Mouse (Mus musculus): ENCODE measurements around the gene Gse1. TPM values are rescaled to one million over a fixed set of nuclear protein-coding genes. Genes with fewer than 3 reads are reported as not detected.

Gse1 gene
- polyA plus RNA-seq, 1 experiment from 2014 or later: 22.2 TPM

DNA sequence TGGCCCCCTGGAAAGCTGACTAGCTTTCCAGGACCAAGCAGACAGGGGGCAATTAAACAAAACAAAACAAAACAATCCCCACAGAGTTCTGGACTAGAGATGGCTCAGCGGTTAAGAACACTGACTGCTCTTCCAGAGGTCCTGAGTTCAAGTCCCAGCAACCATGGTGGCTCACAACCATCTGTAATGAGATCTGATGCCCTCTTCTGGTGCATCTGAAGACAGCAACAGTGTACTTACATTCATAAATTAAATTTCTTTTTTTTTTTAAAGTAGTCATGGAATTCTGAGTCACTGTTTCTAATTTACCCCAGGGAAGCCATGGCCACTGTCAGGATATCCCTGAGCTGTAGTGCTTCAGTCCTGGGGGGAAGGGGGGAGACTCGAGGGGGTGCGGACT, 386.2 kb downstream of the Gse1 start:
- no peak overlapping the region for H3K27ac ChIP-seq (ENCODE audit: low read depth, low read length)
- H3K9me3 ChIP-seq (ENCODE audit: control insufficient read depth, low read length): no peaks in the 10 kb centered on the region
- WGBS: 93% methylated on average over 3 of the region's 3 CpGs
- H3K4me1 ChIP-seq (replicated peaks; ENCODE audit: control insufficient read depth, insufficient read depth, low read length): peaks cover 8% of the 10 kb centered on the region; the same call in 1 of the 2 replicates
- no peaks in the 10 kb centered on the region for H3K36me3 ChIP-seq (ENCODE audit: control insufficient read depth, insufficient read depth, low read length)
- DNase-seq (ENCODE audit: low spot score): no peak
- no peak overlapping the region for H3K4me3 ChIP-seq (ENCODE audit: low read depth, low read length)
- no peaks in the 10 kb centered on the region for H3K27me3 ChIP-seq (ENCODE audit: control insufficient read depth, insufficient read depth, low read length)
- no peak overlapping the region for H3K4me2 ChIP-seq (ENCODE audit: low read depth, low read length, severe bottlenecking)
- H3K9ac ChIP-seq (ENCODE audit: low read length): no peak overlapping the region
- no peak for ATAC-seq (replicated peaks; ENCODE audit: low FRiP score)

DNA sequence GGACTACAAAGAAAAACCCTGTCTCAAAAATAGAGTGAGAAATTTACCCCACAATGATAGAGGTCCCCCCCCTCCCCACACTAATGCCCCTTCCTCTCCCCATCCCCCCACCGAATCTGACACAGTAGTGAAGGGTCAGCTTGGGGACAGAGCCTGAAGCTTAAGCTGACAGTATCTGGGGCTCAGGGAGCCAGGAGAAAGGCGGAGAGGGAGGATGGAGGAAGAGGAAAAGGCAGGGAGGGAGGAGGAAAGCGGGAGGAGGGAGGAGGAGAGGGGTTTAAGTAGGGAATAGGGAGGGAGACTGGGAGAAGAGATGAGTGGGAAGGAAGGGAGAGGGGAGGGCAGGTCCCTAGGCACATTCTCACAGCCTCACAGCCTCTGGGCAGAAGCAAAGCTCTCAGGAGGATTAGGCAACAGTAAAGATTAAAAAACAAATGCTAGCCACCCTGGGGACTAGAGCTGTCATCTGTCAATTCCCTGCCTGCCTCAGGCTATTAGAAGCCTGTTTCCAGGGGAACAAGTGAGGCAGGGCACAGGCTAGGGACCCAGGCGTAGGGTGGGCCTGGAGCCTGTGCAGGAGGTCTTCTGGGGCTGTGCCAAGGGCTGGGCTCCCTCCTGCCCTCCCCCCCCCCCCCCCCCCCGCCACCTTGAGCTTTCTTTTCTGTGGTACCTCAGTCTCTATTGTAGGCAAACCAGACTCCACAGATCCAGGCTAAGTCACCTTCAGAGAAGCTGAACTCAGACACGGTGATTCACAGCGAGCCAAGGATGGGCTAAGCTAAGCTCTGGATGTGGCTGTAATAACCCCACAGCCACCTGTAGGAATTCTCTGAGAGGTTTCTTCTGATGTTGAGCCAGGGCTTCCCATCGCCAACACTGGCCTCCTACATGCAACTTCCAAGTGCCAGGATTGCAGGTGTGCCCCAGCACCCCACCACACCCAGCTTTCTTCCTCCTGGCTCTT, 388.7 kb downstream of the Gse1 start:
- no peak overlapping the region for H3K4me3 ChIP-seq (ENCODE audit: low read depth, low read length)
- ATAC-seq (replicated peaks; ENCODE audit: low FRiP score) (peak; percentile 51), DNase-seq (ENCODE audit: low spot score) (no peak)
- no peak overlapping the region for H3K4me2 ChIP-seq (ENCODE audit: low read depth, low read length, severe bottlenecking)
- H3K4me1 ChIP-seq (replicated peaks; ENCODE audit: control insufficient read depth, insufficient read depth, low read length): peaks cover 8% of the 10 kb centered on the region; the same call in 1 of the 2 replicates
- peak overlapping the region; percentile 41 for H3K27ac ChIP-seq (ENCODE audit: low read depth, low read length)
- H3K36me3 ChIP-seq (ENCODE audit: control insufficient read depth, insufficient read depth, low read length): no peaks in the 10 kb centered on the region
- 0 out of 2 replicates have a peak overlapping the region, but pooled peaks have one; percentile 23 for H3K9ac ChIP-seq (ENCODE audit: low read length)
- 12% methylated on average over 7 of the region's 8 CpGs for WGBS
- H3K9me3 ChIP-seq (ENCODE audit: control insufficient read depth, low read length): no peaks in the 10 kb centered on the region
- no peaks in the 10 kb centered on the region for H3K27me3 ChIP-seq (ENCODE audit: control insufficient read depth, insufficient read depth, low read length)

DNA sequence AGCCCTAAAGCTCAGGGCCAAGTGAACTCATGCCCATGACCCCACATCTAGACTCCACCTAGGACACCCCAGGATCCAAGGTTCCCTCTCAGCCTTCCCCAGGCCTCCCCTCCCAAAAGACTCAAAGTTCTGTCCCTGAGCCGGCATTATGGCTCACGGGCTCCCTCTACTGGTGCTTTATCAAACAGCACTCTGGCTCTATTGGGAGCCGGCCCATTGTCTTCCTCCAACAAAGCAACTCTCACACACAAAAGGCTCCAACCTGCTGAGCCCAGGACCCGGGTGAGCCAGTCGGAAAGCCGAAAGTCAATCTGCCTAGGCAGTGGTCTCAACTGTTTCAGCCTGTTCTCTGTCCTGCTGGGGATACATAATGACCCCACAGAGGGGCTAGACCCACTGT, 389.9 kb downstream of the Gse1 start:
- peaks cover 8% of the 10 kb centered on the region; the same call in 1 of the 2 replicates for H3K4me1 ChIP-seq (replicated peaks; ENCODE audit: control insufficient read depth, insufficient read depth, low read length)
- H3K9me3 ChIP-seq (ENCODE audit: control insufficient read depth, low read length): no peaks in the 10 kb centered on the region
- H3K27me3 ChIP-seq (ENCODE audit: control insufficient read depth, insufficient read depth, low read length): no peaks in the 10 kb centered on the region
- 0 out of 2 replicates have a peak overlapping the region, but pooled peaks have one; percentile 5 for H3K4me2 ChIP-seq (ENCODE audit: low read depth, low read length, severe bottlenecking)
- H3K4me3 ChIP-seq (ENCODE audit: low read depth, low read length): no peak overlapping the region
- no peaks in the 10 kb centered on the region for H3K36me3 ChIP-seq (ENCODE audit: control insufficient read depth, insufficient read depth, low read length)
- peak; percentile 48 for ATAC-seq (replicated peaks; ENCODE audit: low FRiP score)
- H3K27ac ChIP-seq (ENCODE audit: low read depth, low read length): no peak overlapping the region
- WGBS: under 1% methylated on average over 6 of the region's 6 CpGs
- DNase-seq (ENCODE audit: low spot score): peak; percentile 91
- 0 out of 2 replicates have a peak overlapping the region, but pooled peaks have one; percentile 24 for H3K9ac ChIP-seq (ENCODE audit: low read length)

DNA sequence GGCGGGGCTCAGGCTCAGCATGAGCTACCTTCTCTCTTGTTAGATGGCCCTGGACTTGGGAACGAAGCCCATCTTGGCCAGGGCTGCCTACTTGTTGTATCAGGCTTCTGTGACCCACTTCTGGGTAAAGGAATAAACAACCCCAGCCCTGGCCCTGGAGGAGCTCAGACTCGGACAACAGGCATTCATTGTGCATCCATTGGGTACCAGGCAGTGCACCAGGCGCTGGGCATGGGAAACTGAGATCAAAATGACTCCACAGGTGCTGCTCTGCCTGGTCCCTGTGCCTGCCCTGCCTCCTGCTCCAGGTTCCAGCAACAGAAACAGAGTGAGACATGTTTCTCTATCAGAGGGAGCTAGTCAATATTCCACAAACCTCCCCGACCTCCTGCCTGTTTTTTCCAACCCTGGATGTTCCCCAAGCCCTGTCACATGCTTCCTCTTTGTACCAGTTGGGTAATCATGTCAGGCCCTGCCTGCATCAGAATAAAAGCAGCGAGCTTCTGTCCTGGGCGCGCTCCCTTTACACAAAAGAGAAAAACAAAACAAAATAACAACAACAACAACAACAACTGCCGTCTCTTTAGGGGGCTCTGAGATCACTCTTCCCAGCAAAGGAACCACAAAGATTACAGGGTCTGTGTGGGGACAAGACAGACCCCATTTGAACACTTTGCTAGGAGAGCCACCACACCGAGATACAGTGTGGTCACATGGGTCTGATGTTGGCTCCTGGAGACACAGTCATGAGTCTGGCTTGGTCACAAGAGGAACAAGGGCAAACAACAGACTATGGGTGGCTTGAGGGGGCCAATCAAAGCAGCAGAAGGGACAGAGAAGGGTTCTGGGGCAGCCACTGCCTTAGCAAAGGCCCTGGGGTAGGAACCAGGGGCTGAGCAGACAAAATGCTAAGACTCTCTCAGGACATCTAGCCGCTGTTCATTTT, 391.3 kb downstream of the Gse1 start:
- Histone ChIP-seq H3K4me3 (ENCODE audit: low read depth, low read length) (no peak overlapping the region), H3K9ac (ENCODE audit: low read length) (no peak overlapping the region), H3K4me2 (ENCODE audit: low read depth, low read length, severe bottlenecking) (no peak overlapping the region), H3K27me3 (ENCODE audit: control insufficient read depth, insufficient read depth, low read length) (no peaks in the 10 kb centered on the region), H3K36me3 (ENCODE audit: control insufficient read depth, insufficient read depth, low read length) (no peaks in the 10 kb centered on the region), H3K9me3 (ENCODE audit: control insufficient read depth, low read length) (no peaks in the 10 kb centered on the region), H3K4me1 (replicated peaks; ENCODE audit: control insufficient read depth, insufficient read depth, low read length) (peaks cover 8% of the 10 kb centered on the region; the same call in 1 of the 2 replicates), H3K27ac (ENCODE audit: low read depth, low read length) (no peak overlapping the region)
- ATAC-seq (replicated peaks; ENCODE audit: low FRiP score) (no peak), DNase-seq (ENCODE audit: low spot score) (no peak)
- WGBS: 77% methylated on average over 11 of the region's 11 CpGs

DNA sequence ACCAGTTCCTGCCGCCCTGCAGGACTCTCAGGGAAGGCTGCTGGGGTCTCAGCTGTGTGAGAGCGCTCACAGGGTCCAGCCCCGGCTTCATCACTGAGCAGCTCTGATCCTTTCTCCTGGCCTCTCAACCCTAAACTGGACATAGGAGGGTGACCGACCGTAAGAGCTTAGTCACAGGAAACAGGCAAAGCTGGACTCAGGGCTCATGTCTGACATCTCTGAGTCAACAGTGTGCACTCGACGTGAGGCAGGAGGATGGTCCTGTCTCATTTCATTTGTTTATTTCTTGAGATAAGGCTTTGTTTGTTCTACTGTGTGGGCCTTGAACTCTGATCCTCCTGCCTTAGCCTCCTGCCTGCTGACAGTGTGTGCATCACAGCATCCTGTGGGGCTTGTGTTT, 392.2 kb downstream of the Gse1 start:
- DNase-seq (ENCODE audit: low spot score) (no peak), ATAC-seq (replicated peaks; ENCODE audit: low FRiP score) (no peak)
- Histone ChIP-seq H3K4me1 (replicated peaks; ENCODE audit: control insufficient read depth, insufficient read depth, low read length) (peaks cover 8% of the 10 kb centered on the region; the same call in 1 of the 2 replicates), H3K27ac (ENCODE audit: low read depth, low read length) (no peak overlapping the region), H3K9me3 (ENCODE audit: control insufficient read depth, low read length) (no peaks in the 10 kb centered on the region), H3K4me2 (ENCODE audit: low read depth, low read length, severe bottlenecking) (no peak overlapping the region), H3K27me3 (ENCODE audit: control insufficient read depth, insufficient read depth, low read length) (no peaks in the 10 kb centered on the region), H3K9ac (ENCODE audit: low read length) (no peak overlapping the region), H3K36me3 (ENCODE audit: control insufficient read depth, insufficient read depth, low read length) (no peaks in the 10 kb centered on the region), H3K4me3 (ENCODE audit: low read depth, low read length) (no peak overlapping the region)
- 55% methylated on average over 7 of the region's 7 CpGs for WGBS

DNA sequence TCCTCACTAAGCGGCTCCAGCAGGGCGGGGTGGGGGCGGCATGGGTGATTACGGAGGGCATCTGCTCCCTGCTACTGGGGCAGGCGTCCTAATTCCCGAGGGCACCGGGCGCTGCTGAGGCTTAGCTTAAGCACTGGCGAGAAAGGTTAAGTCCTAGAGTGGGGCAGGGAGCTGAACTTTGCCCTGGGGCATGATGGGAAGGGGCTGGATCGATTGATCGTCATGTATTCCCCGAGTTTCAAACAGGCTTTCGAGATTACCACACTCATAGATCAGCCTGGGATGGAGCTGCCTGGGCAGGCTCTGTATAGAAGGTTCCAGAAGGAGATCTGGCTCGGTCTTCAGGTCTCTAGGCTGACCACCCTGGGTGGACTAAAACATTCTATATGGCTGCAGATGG, 393.9 kb downstream of the Gse1 start:
- Histone ChIP-seq H3K4me1 (replicated peaks; ENCODE audit: control insufficient read depth, insufficient read depth, low read length) (peaks cover 3% of the 10 kb centered on the region; the same call in 1 of the 2 replicates), H3K4me2 (ENCODE audit: low read depth, low read length, severe bottlenecking) (no peak overlapping the region), H3K36me3 (ENCODE audit: control insufficient read depth, insufficient read depth, low read length) (no peaks in the 10 kb centered on the region), H3K27ac (ENCODE audit: low read depth, low read length) (no peak overlapping the region), H3K9ac (ENCODE audit: low read length) (no peak overlapping the region), H3K27me3 (ENCODE audit: control insufficient read depth, insufficient read depth, low read length) (no peaks in the 10 kb centered on the region), H3K4me3 (ENCODE audit: low read depth, low read length) (no peak overlapping the region), H3K9me3 (ENCODE audit: control insufficient read depth, low read length) (no peaks in the 10 kb centered on the region)
- DNase-seq (ENCODE audit: low spot score) (no peak), ATAC-seq (replicated peaks; ENCODE audit: low FRiP score) (no peak)
- 68% methylated on average over 14 of the region's 14 CpGs for WGBS

DNA sequence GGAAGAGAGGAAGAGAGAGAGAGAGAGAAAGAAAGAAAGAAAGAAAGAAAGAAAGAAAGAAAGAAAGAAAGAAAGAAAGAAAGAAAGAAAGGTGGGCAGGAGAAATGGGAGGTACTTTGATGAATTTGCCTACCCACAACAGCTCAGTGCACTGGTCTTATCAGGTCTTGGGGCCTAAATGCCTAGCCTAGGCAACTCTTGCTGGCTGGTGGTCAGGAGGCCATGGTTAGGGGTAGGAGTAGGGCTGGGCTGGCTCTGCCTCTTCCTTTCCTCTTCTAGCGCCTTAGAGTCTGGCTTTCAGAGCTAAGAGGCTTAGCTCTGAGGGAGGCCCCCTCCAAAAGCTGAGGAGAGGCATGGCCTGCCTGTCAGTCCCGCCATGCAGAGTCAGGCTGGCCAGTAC, 395.4 kb downstream of the Gse1 start:
- no peak overlapping the region for H3K4me2 ChIP-seq (ENCODE audit: low read depth, low read length, severe bottlenecking)
- no peaks in the 10 kb centered on the region for H3K27me3 ChIP-seq (ENCODE audit: control insufficient read depth, insufficient read depth, low read length)
- WGBS: 11% methylated on average over 2 of the region's 2 CpGs
- no peak overlapping the region for H3K4me3 ChIP-seq (ENCODE audit: low read depth, low read length)
- DNase-seq (ENCODE audit: low spot score) (no peak), ATAC-seq (replicated peaks; ENCODE audit: low FRiP score) (no peak)
- H3K36me3 ChIP-seq (ENCODE audit: control insufficient read depth, insufficient read depth, low read length): no peaks in the 10 kb centered on the region
- H3K9me3 ChIP-seq (ENCODE audit: control insufficient read depth, low read length): no peaks in the 10 kb centered on the region
- H3K27ac ChIP-seq (ENCODE audit: low read depth, low read length): no peak overlapping the region
- peaks cover 2% of the 10 kb centered on the region; the same call in 1 of the 2 replicates for H3K4me1 ChIP-seq (replicated peaks; ENCODE audit: control insufficient read depth, insufficient read depth, low read length)
- no peak overlapping the region for H3K9ac ChIP-seq (ENCODE audit: low read length)

DNA sequence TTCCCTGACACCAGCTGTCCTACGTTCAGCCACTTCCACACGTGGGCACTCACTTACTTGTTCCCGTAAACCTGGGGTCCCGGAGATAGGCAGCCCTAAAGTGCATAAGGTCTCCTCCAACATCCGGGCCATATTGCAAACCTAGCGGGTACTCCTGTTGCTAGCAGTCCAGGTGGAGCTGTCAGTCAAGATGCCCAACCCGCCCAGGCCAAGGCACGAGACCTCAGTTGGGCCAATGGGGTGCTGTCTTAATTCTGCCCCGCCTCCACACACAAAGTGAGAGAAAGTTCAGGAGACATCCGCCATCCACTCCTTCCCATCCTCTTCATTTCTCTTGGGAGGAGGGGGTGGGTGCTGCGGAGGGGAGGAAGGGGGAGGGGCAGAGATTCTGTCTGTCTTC, 398.2 kb downstream of the Gse1 start:
- no peaks in the 10 kb centered on the region for H3K36me3 ChIP-seq (ENCODE audit: control insufficient read depth, insufficient read depth, low read length)
- H3K4me1 ChIP-seq (replicated peaks; ENCODE audit: control insufficient read depth, insufficient read depth, low read length): no peaks in the 10 kb centered on the region
- no peak overlapping the region for H3K9ac ChIP-seq (ENCODE audit: low read length)
- WGBS: 66% methylated on average over 11 of the region's 11 CpGs
- H3K9me3 ChIP-seq (ENCODE audit: control insufficient read depth, low read length): no peaks in the 10 kb centered on the region
- H3K27me3 ChIP-seq (ENCODE audit: control insufficient read depth, insufficient read depth, low read length): no peaks in the 10 kb centered on the region
- no peak overlapping the region for H3K4me3 ChIP-seq (ENCODE audit: low read depth, low read length)
- H3K27ac ChIP-seq (ENCODE audit: low read depth, low read length): no peak overlapping the region
- ATAC-seq (replicated peaks; ENCODE audit: low FRiP score): no peak
- DNase-seq (ENCODE audit: low spot score): no peak
- H3K4me2 ChIP-seq (ENCODE audit: low read depth, low read length, severe bottlenecking): no peak overlapping the region
